Comparison of ENCODE assay signal across 8 mouse cellular contexts in genomic region chrX:100493500-100494067, GRCm38 (mm10). TPM values are rescaled to one million over a fixed set of nuclear protein-coding genes. Genes with fewer than 3 reads are reported as not detected.
DNase-seq lines count a peak whose midpoint lies in the region; ATAC-seq lines count a peak whose summit lies in the region.

No protein-coding gene starts in this region.

- H3K27ac ChIP-seq in kidney, embryonic 16.5 days (ENCODE audit: low read length), result no peak overlapping the region
- H3K27ac ChIP-seq in brown adipose tissue, adult 24 weeks (replicated peaks; ENCODE audit: low read depth, low read length), result no peak overlapping the region
- H3K27ac ChIP-seq in hindbrain, embryonic 16.5 days (ENCODE audit: low read depth, low read length), result no peak overlapping the region
- no peak overlapping the region for H3K27ac ChIP-seq in midbrain, embryonic 14.5 days (replicated peaks; ENCODE audit: low read depth, low read length)

- no peak for DNase-seq in kidney, adult 9 months
- no peak for DNase-seq in midbrain, embryonic 14.5 days
- no peak for DNase-seq in right cerebral cortex, postnatal 10 days (ENCODE audit: low spot score in 2 of 2)
- no peak for DNase-seq in left cerebral cortex, postnatal 14 days (ENCODE audit: low spot score in 2 of 2)
- no peak for DNase-seq in thymus, postnatal 25 days

- H3K9me3 ChIP-seq in kidney, embryonic 16.5 days (ENCODE audit: low read length), result no peaks in the 10 kb centered on the region
- H3K9me3 ChIP-seq in hindbrain, embryonic 16.5 days (ENCODE audit: control insufficient read depth, low read length), result no peaks in the 10 kb centered on the region
- H3K9me3 ChIP-seq in midbrain, embryonic 14.5 days (ENCODE audit: control insufficient read depth, low read length), result no peaks in the 10 kb centered on the region

- peaks cover 21% of the 10 kb centered on the region; the same call in 1 of the 2 replicates for H3K27me3 ChIP-seq in kidney, embryonic 16.5 days (ENCODE audit: insufficient read depth, low read length)
- no peaks in the 10 kb centered on the region for H3K27me3 ChIP-seq in hindbrain, embryonic 16.5 days (replicated peaks; ENCODE audit: control insufficient read depth, insufficient read depth, low read length)
- no peaks in the 10 kb centered on the region; the same call in 1 of the 2 replicates for H3K27me3 ChIP-seq in midbrain, embryonic 14.5 days (ENCODE audit: control insufficient read depth, insufficient read depth, low read length)

- H3K36me3 ChIP-seq in kidney, embryonic 16.5 days (ENCODE audit: insufficient read depth, low read length), result 0 out of 2 replicates have a peak, but pooled peaks cover 8% of the 10 kb centered on the region
- no peaks in the 10 kb centered on the region; the same call in 1 of the 2 replicates for H3K36me3 ChIP-seq in hindbrain, embryonic 16.5 days (ENCODE audit: control insufficient read depth, insufficient read depth, low read length)
- 0 out of 2 replicates have a peak, but pooled peaks cover 4% of the 10 kb centered on the region for H3K36me3 ChIP-seq in midbrain, embryonic 14.5 days (ENCODE audit: control insufficient read depth, insufficient read depth, low read length)

- peak overlapping the region; percentile 51 for H3K4me2 ChIP-seq in kidney, embryonic 16.5 days (replicated peaks; ENCODE audit: low read depth, low read length)
- peak overlapping the region; percentile 64 for H3K4me2 ChIP-seq in hindbrain, embryonic 16.5 days (ENCODE audit: low read length)
- H3K4me2 ChIP-seq in midbrain, embryonic 14.5 days (ENCODE audit: low read length), result peak overlapping the region; percentile 55

- WGBS in kidney, embryonic 16.5 days, result 22% methylated on average over 22 of the region's 22 CpGs
- 16% methylated on average over 22 of the region's 22 CpGs for WGBS in hindbrain, embryonic 16.5 days
- 19% methylated on average over 22 of the region's 22 CpGs for WGBS in midbrain, embryonic 14.5 days

- H3K4me3 ChIP-seq in kidney, embryonic 16.5 days (ENCODE audit: low read length), result peak overlapping the region; percentile 63
- peak overlapping the region; percentile 59 for H3K4me3 ChIP-seq in brown adipose tissue, adult 24 weeks (ENCODE audit: insufficient read depth, low read depth, low read length)
- peak overlapping the region; percentile 65 for H3K4me3 ChIP-seq in hindbrain, embryonic 16.5 days (ENCODE audit: low read length)
- peak overlapping the region; percentile 49 for H3K4me3 ChIP-seq in midbrain, embryonic 14.5 days (replicated peaks; ENCODE audit: low read depth, low read length)

- peaks cover 6% of the 10 kb centered on the region; the same call in 1 of the 2 replicates for H3K4me1 ChIP-seq in kidney, embryonic 16.5 days (ENCODE audit: insufficient read depth, low read length)
- 0 out of 2 replicates have a peak, but pooled peaks cover 2% of the 10 kb centered on the region for H3K4me1 ChIP-seq in brown adipose tissue, adult 24 weeks (ENCODE audit: control insufficient read depth, insufficient read depth, insufficient read length, low read length)
- H3K4me1 ChIP-seq in hindbrain, embryonic 16.5 days (ENCODE audit: control insufficient read depth, insufficient read depth, low read depth, low read length), result peaks cover 8% of the 10 kb centered on the region; the same call in 1 of the 2 replicates
- H3K4me1 ChIP-seq in midbrain, embryonic 14.5 days (ENCODE audit: control insufficient read depth, insufficient read depth, low read length), result no peaks in the 10 kb centered on the region

- peak overlapping the region; percentile 57 for H3K9ac ChIP-seq in kidney, embryonic 16.5 days (replicated peaks; ENCODE audit: low read length)
- no peak overlapping the region for H3K9ac ChIP-seq in hindbrain, embryonic 16.5 days (ENCODE audit: low read depth, low read length)
- no peak overlapping the region for H3K9ac ChIP-seq in midbrain, embryonic 14.5 days (replicated peaks; ENCODE audit: low read length)

- peak; percentile 82 for ATAC-seq in kidney, embryonic 16.5 days (ENCODE audit: low FRiP score, low TSS enrichment)
- ATAC-seq in hindbrain, embryonic 16.5 days, result peak; percentile 16; the same call in 1 of the 2 replicates
- ATAC-seq in midbrain, embryonic 14.5 days (ENCODE audit: low FRiP score, low TSS enrichment), result peak; percentile 70; the same call in 1 of the 2 replicates

- intact Hi-C loops in left cerebral cortex, postnatal 14 days (cut with DNase I), result no loop called here

RNA-seq across cellular contexts. Expression of gene Igbp1, which starts 0.5 kb away (rescaled TPM):
- 41.5 and 45.0 TPM in 2 replicates for polyA plus RNA-seq in kidney, embryonic 16.5 days (2015; fragmentation: Nextera tagmentation; extraction: Ambion mirVana)
- 67.3 and 72.7 TPM in 2 replicates for polyA plus RNA-seq in brown adipose tissue, adult 24 weeks (2012; ENCODE audit: insufficient read depth, insufficient read length, missing spikeins)
- 25.3 and 26.5 TPM in 2 replicates for polyA plus RNA-seq in hindbrain, embryonic 16.5 days (2015; fragmentation: Nextera tagmentation; extraction: Ambion mirVana)
- polyA plus RNA-seq in midbrain, embryonic 14.5 days (2014; fragmentation: Nextera tagmentation; extraction: Ambion mirVana), result 29.0 and 29.3 TPM in 2 replicates
- total RNA-seq in left cerebral cortex, postnatal 14 days (2021), result 10 to 100 TPM; 32.6 to 35.0 TPM

RNA-seq across cellular contexts. Expression of gene Dgat2l6, which starts 31.1 kb away (rescaled TPM):
- not detected in 2 replicates for polyA plus RNA-seq in kidney, embryonic 16.5 days (2015; fragmentation: Nextera tagmentation; extraction: Ambion mirVana)
- not detected in 2 replicates for polyA plus RNA-seq in brown adipose tissue, adult 24 weeks (2012; ENCODE audit: insufficient read depth, insufficient read length, missing spikeins)
- polyA plus RNA-seq in hindbrain, embryonic 16.5 days (2015; fragmentation: Nextera tagmentation; extraction: Ambion mirVana), result 0.04 and 0.05 TPM in 2 replicates
- not detected in 2 replicates for polyA plus RNA-seq in midbrain, embryonic 14.5 days (2014; fragmentation: Nextera tagmentation; extraction: Ambion mirVana)
- under 1 TPM; 0.08 to 0.18 TPM for total RNA-seq in left cerebral cortex, postnatal 14 days (2021)

RNA-seq across cellular contexts. Expression of gene Awat2, which starts 51.1 kb away (rescaled TPM):
- polyA plus RNA-seq in kidney, embryonic 16.5 days (2015; fragmentation: Nextera tagmentation; extraction: Ambion mirVana), result 0.54 and 0.71 TPM in 2 replicates
- polyA plus RNA-seq in brown adipose tissue, adult 24 weeks (2012; ENCODE audit: insufficient read depth, insufficient read length, missing spikeins), result 0.83 TPM in 1 of 2 replicates, not detected in the other
- polyA plus RNA-seq in hindbrain, embryonic 16.5 days (2015; fragmentation: Nextera tagmentation; extraction: Ambion mirVana), result 0.09 and 0.10 TPM in 2 replicates
- 0.35 TPM in 1 of 2 replicates, not detected in the other for polyA plus RNA-seq in midbrain, embryonic 14.5 days (2014; fragmentation: Nextera tagmentation; extraction: Ambion mirVana)
- not detected for total RNA-seq in left cerebral cortex, postnatal 14 days (2021)

Comparison
In these comparisons a context has a peak if more than half of its experiments do, and no peak if none do; other contexts are left out.
1. ATAC-seq: peak in every context shown above with its lines; median percentile 82 in kidney, embryonic 16.5 days; 70 in midbrain, embryonic 14.5 days; 16 in hindbrain, embryonic 16.5 days.